ENCODE assay signal across 8 mouse cellular contexts in genomic region chr14:20480195-20480579, GRCm38 (mm10). TPM values are rescaled to one million over a fixed set of nuclear protein-coding genes. Genes with fewer than 3 reads are reported as not detected.
DNase-seq lines count a peak whose midpoint lies in the region; ATAC-seq and TF ChIP-seq lines count a peak whose summit lies in the region.

No protein-coding gene starts in this region.

- no peak for ATAC-seq in heart, embryonic 14.5 days (ENCODE audit: insufficient number of reproducible peaks, insufficient read depth, low FRiP score, low read depth)
- ATAC-seq in G1E (ENCODE audit: extremely low read depth, insufficient number of reproducible peaks, low FRiP score, poor library complexity, severe bottlenecking): no peak

- peaks cover 2 to 15% of the 10 kb centered on the region in 2 experiments; a peak in 3 of 4 replicates for H3K4me1 ChIP-seq in heart, embryonic 14.5 days (ENCODE audit: control insufficient read depth in 2 of 2, insufficient read depth in 2 of 2, low read length in 2 of 2)
- peaks cover 37% of the 10 kb centered on the region for H3K4me1 ChIP-seq in G1E (ENCODE audit: insufficient read depth, low read depth, low read length)
- H3K4me1 ChIP-seq in hindbrain, embryonic 10.5 days (replicated peaks): peaks cover 20% of the 10 kb centered on the region
- H3K4me1 ChIP-seq in midbrain, embryonic 10.5 days: peaks cover 24% of the 10 kb centered on the region

- 65% methylated on average over 1 of the region's 1 CpGs for WGBS in heart, embryonic 14.5 days
- WGBS in hindbrain, embryonic 10.5 days: 67% methylated on average over 1 of the region's 1 CpGs
- 88% methylated on average over 1 of the region's 1 CpGs for WGBS in midbrain, embryonic 10.5 days

- peaks cover 25% of the 10 kb centered on the region for H3K36me3 ChIP-seq in heart, embryonic 14.5 days (ENCODE audit: control insufficient read depth, insufficient read depth, low read length)
- peaks cover 43% of the 10 kb centered on the region for H3K36me3 ChIP-seq in G1E (replicated peaks)
- H3K36me3 ChIP-seq in hindbrain, embryonic 10.5 days: peaks cover 21% of the 10 kb centered on the region
- peaks cover 19% of the 10 kb centered on the region for H3K36me3 ChIP-seq in midbrain, embryonic 10.5 days

- peak overlapping the region; percentile 89 for H3K4me2 ChIP-seq in heart, embryonic 14.5 days (ENCODE audit: low read length)

- peak overlapping the region; percentile 88 for H3K9ac ChIP-seq in heart, embryonic 14.5 days (ENCODE audit: low read length)

- H3K9me3 ChIP-seq in heart, embryonic 14.5 days (ENCODE audit: control insufficient read depth, low read length): no peaks in the 10 kb centered on the region
- H3K9me3 ChIP-seq in G1E (replicated peaks): no peaks in the 10 kb centered on the region
- H3K9me3 ChIP-seq in hindbrain, embryonic 10.5 days: no peaks in the 10 kb centered on the region
- no peaks in the 10 kb centered on the region for H3K9me3 ChIP-seq in midbrain, embryonic 10.5 days (replicated peaks)

- peak overlapping the region in 1 of 2 experiments; percentile 66; a peak in 1 of 4 replicates for H3K27ac ChIP-seq in heart, embryonic 14.5 days (replicated peaks in 1 of 2; ENCODE audit: control insufficient read depth in 1 of 2, insufficient read depth in 1 of 2, low read depth in 2 of 2, low read length in 2 of 2)
- peak overlapping the region; percentile 79; the same call in 1 of the 2 replicates for H3K27ac ChIP-seq in hindbrain, embryonic 10.5 days
- H3K27ac ChIP-seq in midbrain, embryonic 10.5 days (replicated peaks): no peak overlapping the region

- H3K4me3 ChIP-seq in heart, embryonic 14.5 days (ENCODE audit: control insufficient read depth in 1 of 2, insufficient read depth in 1 of 2, low read depth in 1 of 2, low read length in 2 of 2): peak overlapping the region; percentile 74 to 100
- peak overlapping the region; percentile 84 for H3K4me3 ChIP-seq in G1E (ENCODE audit: low read depth, low read length)
- H3K4me3 ChIP-seq in hindbrain, embryonic 10.5 days: peak overlapping the region; percentile 78
- peak overlapping the region; percentile 76 for H3K4me3 ChIP-seq in midbrain, embryonic 10.5 days

- TF ChIP-seq CTCF in G1E (IDR thresholded peaks at IDR 0.05; ENCODE audit: low read depth, low read length): no peak

- DNase-seq in heart, adult 11 months: no peak
- no peak for DNase-seq in G1E (ENCODE audit: low spot score)
- no peak for DNase-seq in hindbrain, embryonic 10.5 days (ENCODE audit: low spot score)
- no peak for DNase-seq in midbrain, embryonic 10.5 days (ENCODE audit: low spot score)
- DNase-seq in T-cell, adult 2 months (ENCODE audit: low spot score): no peak
- DNase-seq in layer of hippocampus, postnatal 10 days (ENCODE audit: low spot score in 2 of 2): no peak
- DNase-seq in embryo, embryonic 10.5 days (ENCODE audit: low spot score): no peak

- H3K27me3 ChIP-seq in heart, embryonic 14.5 days (ENCODE audit: control insufficient read depth, insufficient read depth, low read length): no peaks in the 10 kb centered on the region
- no peaks in the 10 kb centered on the region for H3K27me3 ChIP-seq in G1E (ENCODE audit: insufficient read depth, low read length)
- peaks cover 12% of the 10 kb centered on the region for H3K27me3 ChIP-seq in hindbrain, embryonic 10.5 days (ENCODE audit: insufficient read depth, poor library complexity, severe bottlenecking)
- H3K27me3 ChIP-seq in midbrain, embryonic 10.5 days (ENCODE audit: low read depth, poor library complexity, severe bottlenecking): peaks cover 13% of the 10 kb centered on the region

RNA-seq across cellular contexts. Expression of gene Anxa7, which starts 0.3 kb away (rescaled TPM):
- polyA plus RNA-seq in heart, embryonic 14.5 days (2014; fragmentation: Nextera tagmentation; extraction: Ambion mirVana): 48.1 and 48.6 TPM in 2 replicates
- 87.7 and 107 TPM in 2 replicates for total RNA-seq in G1E (2014; fragmentation: Nextera tagmentation)
- 84.4 and 85.4 TPM in 2 replicates for total RNA-seq in G1E (2017)
- polyA plus RNA-seq in G1E (2012): 33.6 and 40.4 TPM in 2 replicates
- polyA plus RNA-seq in hindbrain, embryonic 10.5 days (2016; fragmentation: Nextera tagmentation; extraction: Ambion mirVana): 12.8 and 16.2 TPM in 2 replicates
- 11.8 and 15.5 TPM in 2 replicates for polyA plus RNA-seq in midbrain, embryonic 10.5 days (2016; fragmentation: Nextera tagmentation; extraction: Ambion mirVana)
- total RNA-seq in layer of hippocampus, postnatal 10 days (2021): 10 to 100 TPM; 50.2 to 53.5 TPM

RNA-seq across cellular contexts. Expression of gene Mss51, which starts 16.5 kb away (rescaled TPM):
- 0.67 and 0.88 TPM in 2 replicates for polyA plus RNA-seq in heart, embryonic 14.5 days (2014; fragmentation: Nextera tagmentation; extraction: Ambion mirVana)
- total RNA-seq in G1E (2014; fragmentation: Nextera tagmentation) (2.5 and 3.0 TPM in 2 replicates), G1E (2017) (1.0 and 1.2 TPM in 2 replicates)
- 0.12 TPM in 2 replicates for polyA plus RNA-seq in G1E (2012)
- polyA plus RNA-seq in hindbrain, embryonic 10.5 days (2016; fragmentation: Nextera tagmentation; extraction: Ambion mirVana): 0.80 and 0.88 TPM in 2 replicates
- polyA plus RNA-seq in midbrain, embryonic 10.5 days (2016; fragmentation: Nextera tagmentation; extraction: Ambion mirVana): 1.1 and 1.2 TPM in 2 replicates
- total RNA-seq in layer of hippocampus, postnatal 10 days (2021): 1 to 10 TPM; 1.7 to 1.8 TPM

RNA-seq across cellular contexts. Expression of gene Cfap70, which starts 28.2 kb away (rescaled TPM):
- polyA plus RNA-seq in heart, embryonic 14.5 days (2014; fragmentation: Nextera tagmentation; extraction: Ambion mirVana): 0.18 and 0.63 TPM in 2 replicates
- total RNA-seq in G1E (2014; fragmentation: Nextera tagmentation) (not detected in 2 replicates), G1E (2017) (0.23 TPM in 1 of 2 replicates, not detected in the other)
- not detected in 2 replicates for polyA plus RNA-seq in G1E (2012)
- polyA plus RNA-seq in hindbrain, embryonic 10.5 days (2016; fragmentation: Nextera tagmentation; extraction: Ambion mirVana): 1.0 and 1.3 TPM in 2 replicates
- 0.46 and 0.66 TPM in 2 replicates for polyA plus RNA-seq in midbrain, embryonic 10.5 days (2016; fragmentation: Nextera tagmentation; extraction: Ambion mirVana)
- total RNA-seq in layer of hippocampus, postnatal 10 days (2021): 1 to 10 TPM; 1.5 to 3.4 TPM
